Mouse (Mus musculus): ENCODE data around the gene Rtn1.

DNA sequence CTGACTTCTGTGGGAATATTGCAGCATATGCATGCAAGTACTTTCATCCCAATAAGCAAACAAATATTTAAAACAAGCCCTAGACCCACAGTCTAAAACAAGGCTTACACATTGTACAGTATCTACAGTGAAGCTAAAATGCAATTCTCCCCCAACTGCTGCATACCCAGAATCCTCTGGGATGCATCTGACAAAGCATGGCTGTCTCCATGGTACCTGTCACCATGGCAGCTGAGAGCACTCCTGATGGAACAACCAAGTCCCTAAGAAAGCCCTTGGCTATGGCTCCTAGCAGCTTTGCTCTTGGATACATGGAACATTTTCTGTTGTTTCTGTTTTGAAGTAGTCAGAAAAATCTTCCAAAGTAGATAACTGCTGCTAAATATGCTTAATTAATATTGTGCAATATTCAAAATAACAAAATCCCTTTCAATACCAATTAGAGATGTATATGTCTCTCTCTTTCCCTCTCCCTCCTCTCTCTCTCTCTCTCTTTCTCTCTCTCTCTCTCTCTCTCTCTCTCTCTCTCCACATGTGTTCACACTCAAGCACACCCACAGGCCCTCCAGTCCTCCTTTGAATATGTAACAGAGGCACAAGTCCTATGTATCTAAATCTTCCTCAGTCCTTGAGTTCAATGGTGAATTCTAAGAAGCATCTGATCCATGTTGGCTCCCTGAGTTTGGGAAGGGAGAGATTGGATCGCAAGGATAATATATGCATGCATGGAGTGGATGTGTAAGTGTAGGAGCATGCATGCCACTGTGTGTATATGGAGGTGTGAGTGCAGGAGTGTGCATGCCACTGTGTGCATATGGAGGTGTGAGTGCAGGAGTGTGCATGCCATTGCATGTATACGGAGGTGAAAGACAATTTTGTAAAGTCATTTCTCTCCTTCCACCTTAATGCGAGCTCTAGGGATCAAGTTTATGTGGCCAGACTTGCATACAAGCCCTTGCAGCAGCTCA is 143.3 kb downstream of the Rtn1 start:
- TF ChIP-seq CTCF (conservative IDR thresholded peaks at IDR 0.05; ENCODE audit: low read length) (no peak), POU5F1 (IDR thresholded peaks at IDR 0.05; ENCODE audit: borderline replicate concordance, low read length) (no peak), NANOG (IDR thresholded peaks at IDR 0.05; ENCODE audit: borderline replicate concordance, low read length) (no peak)

Measured in E14TG2a.4 (cell line).